Comparison of ENCODE assay signal across 27 mouse cellular contexts in the genomic region with DNA sequence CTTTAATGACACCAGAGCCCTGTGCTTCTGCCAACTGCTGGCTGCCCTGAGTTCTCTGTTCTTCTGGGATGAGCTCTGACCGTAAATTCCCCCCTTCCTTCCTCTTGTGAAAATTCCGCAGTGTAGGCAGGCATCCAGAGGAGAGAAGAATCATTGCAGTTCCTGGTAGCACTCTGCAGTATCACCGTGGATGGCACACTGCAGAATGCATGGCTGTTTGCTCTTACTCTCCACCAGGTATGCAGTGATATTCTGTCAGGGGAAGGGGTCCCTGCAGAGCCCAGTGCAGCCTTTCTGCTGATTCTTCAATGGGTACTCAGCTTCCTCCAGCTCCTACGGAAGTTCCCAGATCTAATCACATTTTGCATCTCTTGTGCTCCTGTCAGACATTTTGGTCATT.
DNase-seq lines count a peak whose midpoint lies in the region; ATAC-seq and TF ChIP-seq lines count a peak whose summit lies in the region.
"Had no signal": no experiment of that assay in that cellular context is flagged by ENCODE, and none has a peak within 500 bp of the region (broad histone marks: within the 10 kb centered on the region; RNA-seq: fewer than 3 reads in every experiment).

No protein-coding gene starts in this region.

- WGBS in hindbrain, postnatal 0 days = 37% methylated on average over 4 of the region's 4 CpGs
- WGBS in hindbrain, embryonic 16.5 days = 58% methylated on average over 4 of the region's 4 CpGs
- 39% methylated on average over 4 of the region's 4 CpGs for WGBS in neural tube, embryonic 13.5 days
- 42% methylated on average over 4 of the region's 4 CpGs for WGBS in neural tube, embryonic 15.5 days
- 74% methylated on average over 4 of the region's 4 CpGs for WGBS in forebrain, embryonic 11.5 days

- H3K4me2 ChIP-seq in hindbrain, postnatal 0 days (ENCODE audit: low read depth, low read length) = no peak overlapping the region
- H3K4me2 ChIP-seq in hindbrain, embryonic 16.5 days (ENCODE audit: low read length) = no peak overlapping the region
- H3K4me2 ChIP-seq in neural tube, embryonic 13.5 days = no peak overlapping the region
- H3K4me2 ChIP-seq in neural tube, embryonic 15.5 days = no peak overlapping the region
- H3K4me2 ChIP-seq in forebrain, embryonic 11.5 days (ENCODE audit: low read depth, low read length, severe bottlenecking) = no peak overlapping the region
- H3K4me2 ChIP-seq: embryonic facial prominence, embryonic 13.5 days; embryonic facial prominence, embryonic 15.5 days; forebrain, embryonic 13.5 days; forebrain, embryonic 15.5 days had no signal

- no peak overlapping the region for H3K4me3 ChIP-seq in hindbrain, postnatal 0 days (ENCODE audit: low read length)
- no peak overlapping the region for H3K4me3 ChIP-seq in hindbrain, embryonic 16.5 days (ENCODE audit: low read length)
- no peak overlapping the region for H3K4me3 ChIP-seq in neural tube, embryonic 13.5 days
- H3K4me3 ChIP-seq in neural tube, embryonic 15.5 days (replicated peaks) = no peak overlapping the region
- H3K4me3 ChIP-seq in forebrain, embryonic 11.5 days (ENCODE audit: low read depth, low read length) = no peak overlapping the region
- H3K4me3 ChIP-seq: embryonic facial prominence, embryonic 13.5 days; embryonic facial prominence, embryonic 15.5 days; erythroblast, embryonic 14.5 days; forebrain, embryonic 10.5 days; forebrain, embryonic 13.5 days; forebrain, embryonic 15.5 days had no signal

- no peaks in the 10 kb centered on the region for H3K36me3 ChIP-seq in hindbrain, postnatal 0 days (ENCODE audit: insufficient read depth, low read length)
- no peaks in the 10 kb centered on the region for H3K36me3 ChIP-seq in hindbrain, embryonic 16.5 days (ENCODE audit: control insufficient read depth, insufficient read depth, low read length)
- H3K36me3 ChIP-seq in neural tube, embryonic 13.5 days = no peaks in the 10 kb centered on the region
- H3K36me3 ChIP-seq in neural tube, embryonic 15.5 days = no peaks in the 10 kb centered on the region
- no peaks in the 10 kb centered on the region for H3K36me3 ChIP-seq in forebrain, embryonic 11.5 days (ENCODE audit: control insufficient read depth, insufficient read depth, low read length)
- H3K36me3 ChIP-seq: embryonic facial prominence, embryonic 13.5 days; embryonic facial prominence, embryonic 15.5 days; forebrain, embryonic 10.5 days; forebrain, embryonic 15.5 days had no signal

- no peaks in the 10 kb centered on the region for H3K4me1 ChIP-seq in hindbrain, postnatal 0 days (ENCODE audit: insufficient read depth, low read length)
- no peaks in the 10 kb centered on the region for H3K4me1 ChIP-seq in hindbrain, embryonic 16.5 days (ENCODE audit: control insufficient read depth, insufficient read depth, low read depth, low read length)
- H3K4me1 ChIP-seq in neural tube, embryonic 13.5 days (replicated peaks) = no peaks in the 10 kb centered on the region
- no peaks in the 10 kb centered on the region for H3K4me1 ChIP-seq in neural tube, embryonic 15.5 days
- H3K4me1 ChIP-seq in forebrain, embryonic 11.5 days (replicated peaks; ENCODE audit: control insufficient read depth, insufficient read depth, low read length) = no peaks in the 10 kb centered on the region
- H3K4me1 ChIP-seq: embryonic facial prominence, embryonic 15.5 days; forebrain, embryonic 10.5 days; forebrain, embryonic 13.5 days; forebrain, embryonic 15.5 days had no signal

- peak; percentile 20 for DNase-seq in hindbrain, postnatal 0 days (ENCODE audit: low spot score)
- DNase-seq in neural tube, embryonic 10.5 days (ENCODE audit: extremely low spot score, low spot score) = no peak
- DNase-seq in brain, adult 2 months (ENCODE audit: low read depth, low spot score) = peak; percentile 41
- DNase-seq in right cerebral cortex, postnatal 36 days (ENCODE audit: low spot score in 2 of 2) = no peak
- DNase-seq in forebrain, embryonic 11.5 days (ENCODE audit: low spot score) = no peak
- DNase-seq: adrenal gland, adult 8-10 months; adrenal gland, postnatal 14 days; adrenal gland, postnatal 36 days; cerebellum, adult 11 months; cerebellum, adult 18-20 months; cerebellum, adult 8-10 months; cerebellum, adult 9-11 months; cerebellum, postnatal 14 days; cerebellum, postnatal 36 days; embryo, embryonic 11 days; forebrain, postnatal 0 days had no signal

- H3K27me3 ChIP-seq in hindbrain, postnatal 0 days (ENCODE audit: insufficient read depth, low read length) = no peaks in the 10 kb centered on the region
- H3K27me3 ChIP-seq in hindbrain, embryonic 16.5 days (replicated peaks; ENCODE audit: control insufficient read depth, insufficient read depth, low read length) = no peaks in the 10 kb centered on the region
- H3K27me3 ChIP-seq in neural tube, embryonic 13.5 days = no peaks in the 10 kb centered on the region
- H3K27me3 ChIP-seq in neural tube, embryonic 15.5 days (replicated peaks) = no peaks in the 10 kb centered on the region
- H3K27me3 ChIP-seq in forebrain, embryonic 11.5 days (ENCODE audit: control insufficient read depth, insufficient read depth, low read length) = no peaks in the 10 kb centered on the region
- H3K27me3 ChIP-seq: embryonic facial prominence, embryonic 13.5 days; embryonic facial prominence, embryonic 15.5 days; forebrain, embryonic 13.5 days; forebrain, embryonic 15.5 days; Patski had no signal

- no peak overlapping the region for H3K27ac ChIP-seq in hindbrain, postnatal 0 days
- H3K27ac ChIP-seq in hindbrain, embryonic 16.5 days (ENCODE audit: low read depth, low read length) = no peak overlapping the region
- no peak overlapping the region for H3K27ac ChIP-seq in neural tube, embryonic 13.5 days (replicated peaks)
- H3K27ac ChIP-seq in neural tube, embryonic 15.5 days (replicated peaks) = no peak overlapping the region
- H3K27ac ChIP-seq in forebrain, embryonic 11.5 days (ENCODE audit: low read depth, low read length) = no peak overlapping the region
- H3K27ac ChIP-seq: embryonic facial prominence, embryonic 13.5 days; embryonic facial prominence, embryonic 15.5 days; forebrain, embryonic 10.5 days; forebrain, embryonic 13.5 days; forebrain, embryonic 15.5 days had no signal

- peak; percentile 53; the same call in 1 of the 2 replicates for ATAC-seq in hindbrain, postnatal 0 days
- ATAC-seq in hindbrain, embryonic 16.5 days = no peak
- 0 out of 2 replicates have a peak, but pooled peaks have one; percentile 40 for ATAC-seq in neural tube, embryonic 13.5 days (ENCODE audit: low read depth)
- peak; percentile 47; the same call in 1 of the 2 replicates for ATAC-seq in neural tube, embryonic 15.5 days (ENCODE audit: low FRiP score)
- ATAC-seq in forebrain, embryonic 11.5 days (replicated peaks; ENCODE audit: low FRiP score) = no peak
- ATAC-seq: activated CD4-positive, CD25-positive, alpha-beta regulatory T cell, adult 4 months; forebrain, embryonic 13.5 days; forebrain, embryonic 15.5 days; forebrain, postnatal 0 days; Patski had no signal

- no peaks in the 10 kb centered on the region for H3K9me3 ChIP-seq in hindbrain, postnatal 0 days (ENCODE audit: low read length)
- no peaks in the 10 kb centered on the region for H3K9me3 ChIP-seq in hindbrain, embryonic 16.5 days (ENCODE audit: control insufficient read depth, low read length)
- H3K9me3 ChIP-seq in neural tube, embryonic 13.5 days = no peaks in the 10 kb centered on the region
- H3K9me3 ChIP-seq in neural tube, embryonic 15.5 days (replicated peaks) = no peaks in the 10 kb centered on the region
- H3K9me3 ChIP-seq in forebrain, embryonic 11.5 days (ENCODE audit: control insufficient read depth, low read length) = no peaks in the 10 kb centered on the region
- H3K9me3 ChIP-seq: embryonic facial prominence, embryonic 13.5 days; embryonic facial prominence, embryonic 15.5 days; forebrain, embryonic 10.5 days; forebrain, embryonic 13.5 days; forebrain, embryonic 15.5 days had no signal

- TF ChIP-seq CTCF in hindbrain, postnatal 0 days (IDR thresholded peaks at IDR 0.05; ENCODE audit: low read depth) = peak; percentile 27

- no peak overlapping the region for H3K9ac ChIP-seq in hindbrain, postnatal 0 days (replicated peaks; ENCODE audit: low read length)
- no peak overlapping the region for H3K9ac ChIP-seq in hindbrain, embryonic 16.5 days (ENCODE audit: low read depth, low read length)
- no peak overlapping the region for H3K9ac ChIP-seq in neural tube, embryonic 13.5 days
- H3K9ac ChIP-seq in neural tube, embryonic 15.5 days (replicated peaks) = no peak overlapping the region
- no peak overlapping the region for H3K9ac ChIP-seq in forebrain, embryonic 11.5 days (ENCODE audit: low read length)
- H3K9ac ChIP-seq: embryonic facial prominence, embryonic 13.5 days; embryonic facial prominence, embryonic 15.5 days; forebrain, embryonic 13.5 days; forebrain, embryonic 15.5 days; forebrain, postnatal 0 days had no signal

Comparison
In these comparisons a context has a peak if more than half of its experiments do, and no peak if none do; other contexts are left out.
1. ATAC-seq: peak in hindbrain, postnatal 0 days (single experiment), neural tube, embryonic 13.5 days (single experiment) and neural tube, embryonic 15.5 days (single experiment); none in hindbrain, embryonic 16.5 days (single experiment) and forebrain, embryonic 11.5 days (single experiment).
2. DNase-seq: peak in hindbrain, postnatal 0 days (single experiment) and brain, adult 2 months (single experiment); none in neural tube, embryonic 10.5 days (single experiment), right cerebral cortex, postnatal 36 days (0 of 2) and forebrain, embryonic 11.5 days (single experiment).